Mouse (Mus musculus) adrenal gland, postnatal 36 days (tissue): ENCODE measurements around the gene Kcnma1. TPM values are rescaled to one million over a fixed set of nuclear protein-coding genes. Genes with fewer than 3 reads are reported as not detected.

ENCODE experiments used
- DNase-seq, 2 experiments: peaks; one replicate each; pipeline ENCODE4 v3.0.0; 2021; ENCODE audit warnings: mixed read lengths in 1 of 2
- total RNA-seq, 2 experiments: library from RNA; stranded (reverse); gene quantifications; 2 replicates each; pipeline ENCODE4 v1.2.3; 2021

Gene Kcnma1
- total RNA-seq, 2 experiments from 2014 or later: 46.0 to 72.9 TPM

DNA sequence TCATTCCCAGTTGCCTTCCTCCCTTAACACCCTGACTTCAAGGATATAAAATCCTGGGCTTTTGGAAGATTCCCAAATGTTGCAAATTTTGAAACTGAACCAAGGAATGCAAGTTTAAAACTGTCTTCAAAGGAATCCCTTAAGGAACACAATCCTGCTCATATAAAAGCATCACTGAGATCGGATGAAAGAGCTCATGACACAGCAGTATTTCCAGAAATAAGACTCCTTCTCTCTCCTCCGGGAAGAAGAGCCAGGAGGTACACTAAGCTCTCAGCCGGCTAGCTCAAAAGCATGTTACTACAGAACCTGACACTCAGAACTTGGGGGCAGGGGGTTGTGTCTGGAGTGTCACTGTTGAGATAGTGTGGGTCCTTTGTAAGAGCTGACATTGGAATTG lies 325.8 kb downstream of the Kcnma1 start:
- no peak for DNase-seq

DNA sequence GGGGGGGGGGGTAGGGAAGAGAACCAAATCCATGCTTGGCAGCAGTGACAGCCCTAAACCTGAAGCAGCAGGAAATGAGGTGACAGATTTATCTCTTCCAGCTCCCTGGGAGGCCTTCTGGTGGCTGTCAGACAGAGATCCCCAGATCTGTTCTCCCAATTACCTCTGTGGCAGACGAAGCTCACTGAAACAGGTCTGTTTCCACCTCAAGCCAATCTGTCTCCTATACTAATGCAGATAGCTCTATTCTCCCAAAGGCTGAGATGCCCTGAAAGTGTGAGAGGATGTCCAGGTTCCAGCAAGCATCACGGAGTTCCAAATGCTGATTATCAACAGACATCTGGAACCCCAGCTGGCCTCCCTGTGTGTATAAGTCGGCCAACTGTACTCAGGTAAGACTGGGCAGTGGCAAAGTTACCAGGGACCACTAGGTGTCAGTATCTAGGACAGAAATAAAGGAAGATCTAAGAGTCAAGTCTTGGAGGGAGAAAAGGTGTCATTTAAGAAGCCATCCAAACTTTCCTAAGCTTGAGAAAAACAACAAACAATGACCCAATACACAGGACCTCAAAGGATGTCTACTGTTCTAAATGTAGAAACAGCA lies 329.7 kb downstream of the Kcnma1 start:
- DNase-seq: no peak

DNA sequence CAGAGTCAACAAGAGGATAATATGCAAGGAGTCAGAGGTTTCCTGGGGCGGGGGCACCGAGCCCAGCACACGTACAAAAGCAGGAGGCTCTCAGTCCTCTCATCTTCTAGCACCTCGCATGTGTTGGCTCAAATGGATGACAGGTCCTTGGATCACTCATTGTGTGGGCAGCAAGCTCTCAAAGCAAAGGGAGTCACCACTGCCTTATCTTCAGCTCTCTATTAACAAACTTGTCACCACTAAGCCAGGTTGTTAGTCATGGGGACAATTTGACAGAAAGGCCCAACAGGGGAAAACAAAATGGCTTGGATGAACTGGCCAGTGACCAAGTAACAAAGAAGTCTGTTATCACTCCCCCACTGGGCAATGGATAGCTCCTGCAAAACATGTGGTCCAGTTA lies 331.5 kb downstream of the Kcnma1 start:
- no peak for DNase-seq

DNA sequence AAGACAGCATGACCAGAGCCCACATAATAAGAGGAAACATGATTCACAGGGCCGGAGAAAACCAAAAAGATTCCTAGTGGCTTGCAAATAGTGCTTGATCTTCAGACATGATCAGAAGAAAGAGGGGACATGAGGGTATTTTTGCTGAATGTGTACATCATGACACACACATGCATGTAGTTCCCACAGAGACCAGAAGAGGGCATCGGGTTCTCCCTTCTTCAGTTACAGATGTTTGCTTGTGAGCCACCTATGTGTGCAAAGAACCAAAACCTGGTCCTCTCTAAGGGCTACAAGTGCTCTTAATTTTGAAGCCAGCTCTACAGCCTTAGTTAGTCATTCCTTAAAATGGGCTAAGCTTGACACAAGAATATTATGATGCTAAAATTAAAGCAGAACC lies 334.9 kb downstream of the Kcnma1 start:
- peak; percentile 19 to 23 for DNase-seq

DNA sequence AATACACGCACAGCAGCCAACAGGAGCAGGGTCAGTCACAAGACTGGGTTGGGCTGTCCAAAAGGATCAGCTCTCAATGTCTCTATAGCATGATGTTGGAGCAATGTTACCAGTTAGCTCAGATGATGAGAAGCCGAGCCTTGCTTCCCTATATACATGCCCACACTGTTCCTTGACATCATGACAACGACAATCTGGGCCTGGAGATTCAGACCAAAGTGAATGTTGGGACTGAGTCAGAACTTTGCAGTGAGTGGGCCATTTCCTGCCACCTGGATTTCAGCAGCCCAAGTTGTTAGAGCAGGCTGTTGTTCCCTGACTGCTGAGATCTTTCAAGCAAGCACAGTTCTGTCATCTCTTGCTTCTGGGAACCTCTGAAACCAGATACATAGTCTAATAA lies 347.9 kb downstream of the Kcnma1 start:
- DNase-seq: no peak

DNA sequence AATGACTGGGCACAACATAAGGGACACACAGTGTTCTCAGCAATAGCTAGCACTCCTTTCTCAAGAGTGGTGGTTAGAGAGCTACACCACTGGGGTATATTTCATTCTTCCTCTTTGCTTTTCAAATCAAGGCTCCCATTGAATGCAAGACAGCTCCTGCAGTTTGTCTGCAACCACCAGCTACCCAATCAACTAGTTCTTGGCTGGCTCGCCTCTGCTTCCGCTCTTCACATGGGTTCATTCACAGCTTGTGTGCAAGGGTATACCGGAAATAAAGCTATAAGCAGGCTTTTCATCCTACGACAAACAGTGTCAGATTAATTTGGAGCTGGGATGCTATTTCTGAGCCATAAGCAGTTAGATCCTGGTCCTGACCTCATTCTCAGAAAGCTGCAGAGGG lies 362.6 kb downstream of the Kcnma1 start:
- DNase-seq: no peak

DNA sequence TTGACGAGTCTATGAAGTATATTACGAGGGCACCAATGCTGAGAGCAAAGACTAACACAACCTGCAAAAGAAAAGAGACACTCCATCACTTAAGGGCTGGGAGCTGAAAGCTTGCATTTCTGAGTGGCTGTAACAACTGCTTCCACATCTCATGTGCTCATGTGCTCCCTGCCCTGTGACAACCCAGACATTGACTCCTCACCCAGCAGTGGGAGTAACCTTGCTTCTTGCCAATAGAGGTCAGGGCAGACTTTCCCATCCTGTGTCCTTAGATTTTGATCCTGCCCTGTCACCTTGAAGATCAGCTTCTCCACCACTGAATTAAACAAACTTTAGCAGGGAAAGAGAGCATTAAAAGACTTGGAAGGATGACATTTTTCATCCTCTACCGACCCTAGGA lies 364.2 kb downstream of the Kcnma1 start:
- DNase-seq: peak; percentile 31 to 45

DNA sequence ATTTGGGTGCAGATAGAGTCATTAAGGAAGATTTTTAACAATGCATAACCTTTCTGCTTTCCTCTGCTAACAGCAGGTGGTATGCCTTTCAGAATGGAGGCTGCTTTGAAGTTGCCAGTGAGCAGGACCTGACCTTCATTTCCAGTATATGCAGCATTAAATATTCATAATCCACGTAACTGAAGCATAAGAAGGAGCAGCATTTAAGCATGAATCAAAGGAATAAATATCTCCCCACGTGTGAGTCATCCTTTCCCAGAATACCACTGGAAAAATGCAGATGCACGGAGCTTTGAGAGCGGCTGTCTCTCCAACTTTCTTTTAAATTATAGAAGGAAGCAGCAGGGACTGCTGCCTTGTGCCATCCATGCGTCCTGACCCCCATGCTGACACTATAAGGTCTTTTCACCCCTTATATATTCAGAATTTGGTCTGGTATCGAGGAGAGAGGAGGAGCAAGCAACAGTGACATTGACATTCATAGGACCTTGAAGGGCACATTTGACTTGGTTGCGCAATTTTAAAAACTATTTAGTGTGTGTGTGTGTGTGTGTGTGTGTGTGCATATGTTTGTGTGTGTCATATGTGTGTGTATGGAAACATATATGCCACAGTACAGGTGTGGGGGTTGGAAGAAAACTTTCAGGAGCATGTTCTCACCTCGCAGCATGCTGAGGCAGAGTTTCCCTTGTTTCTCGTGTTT lies 368.8 kb downstream of the Kcnma1 start:
- peak; percentile 7 to 31 for DNase-seq

DNA sequence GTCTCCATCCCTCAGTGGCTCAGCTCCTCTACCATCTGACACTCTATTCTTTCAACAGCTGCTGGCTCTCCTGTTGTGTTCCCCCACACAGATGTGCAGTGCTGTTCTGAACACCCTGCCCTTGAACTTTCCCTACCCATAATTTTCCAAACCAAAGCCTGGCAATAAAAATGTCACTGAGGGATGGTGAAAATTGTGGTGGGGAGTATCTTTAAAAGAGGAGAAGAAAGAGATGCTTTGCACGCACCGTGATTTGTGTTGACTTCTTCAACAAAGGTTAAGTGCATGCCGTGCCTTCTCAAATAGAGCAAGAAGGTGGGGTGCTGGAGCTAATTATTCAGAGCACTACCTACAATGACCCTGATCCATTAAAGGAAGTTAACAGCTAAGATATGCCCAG lies 371.1 kb downstream of the Kcnma1 start:
- peak; percentile 15 to 21 for DNase-seq

DNA sequence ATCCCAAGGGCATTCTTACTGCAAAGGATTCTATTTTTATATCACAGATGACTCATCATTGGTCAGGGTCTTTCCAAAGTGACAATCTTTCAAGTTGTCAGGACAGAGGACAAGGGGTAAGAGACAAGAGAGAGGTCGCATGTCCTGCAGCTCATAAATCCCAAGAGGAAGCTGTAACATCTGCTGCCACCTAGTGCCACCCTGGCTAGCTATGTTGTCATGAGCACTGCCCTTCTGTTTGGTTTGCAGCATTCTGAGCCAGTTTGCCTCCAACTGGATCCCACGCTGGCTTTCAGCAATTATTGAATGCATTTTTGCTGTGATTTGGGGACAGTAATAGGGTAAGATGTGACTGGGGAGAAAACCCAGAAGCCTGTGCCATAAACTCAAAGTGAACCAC lies 373.6 kb downstream of the Kcnma1 start:
- peak; percentile 52 to 72 for DNase-seq

DNA sequence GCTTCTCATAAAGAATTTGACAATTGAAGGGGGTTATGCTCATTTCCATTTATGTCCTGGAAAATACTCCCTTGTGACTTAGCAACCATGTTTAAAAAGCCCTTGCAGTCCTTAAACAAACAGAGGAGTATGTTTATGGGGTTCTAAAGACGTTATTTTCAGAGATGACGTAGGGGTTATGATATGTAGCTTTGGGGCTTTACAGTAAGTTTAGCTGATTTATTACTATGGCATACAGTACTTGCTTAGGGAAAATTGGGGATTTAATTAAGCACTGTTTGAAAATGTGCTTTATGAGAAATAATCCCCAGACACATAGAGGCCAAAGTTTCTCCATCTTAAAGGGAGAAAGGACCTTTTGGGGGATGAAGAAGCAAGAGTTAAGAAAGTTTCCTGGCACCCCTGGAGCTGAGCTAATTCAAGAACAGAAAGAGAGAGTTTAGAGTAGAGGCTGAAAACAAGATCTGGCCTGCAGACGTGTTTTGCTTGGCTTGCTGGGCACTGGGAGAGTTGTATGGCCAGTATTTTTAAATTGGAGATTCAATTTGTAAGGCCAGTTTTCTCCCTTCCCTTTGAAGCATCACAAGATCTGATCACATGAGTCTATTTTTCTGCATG lies 376.1 kb downstream of the Kcnma1 start:
- no peak for DNase-seq

DNA sequence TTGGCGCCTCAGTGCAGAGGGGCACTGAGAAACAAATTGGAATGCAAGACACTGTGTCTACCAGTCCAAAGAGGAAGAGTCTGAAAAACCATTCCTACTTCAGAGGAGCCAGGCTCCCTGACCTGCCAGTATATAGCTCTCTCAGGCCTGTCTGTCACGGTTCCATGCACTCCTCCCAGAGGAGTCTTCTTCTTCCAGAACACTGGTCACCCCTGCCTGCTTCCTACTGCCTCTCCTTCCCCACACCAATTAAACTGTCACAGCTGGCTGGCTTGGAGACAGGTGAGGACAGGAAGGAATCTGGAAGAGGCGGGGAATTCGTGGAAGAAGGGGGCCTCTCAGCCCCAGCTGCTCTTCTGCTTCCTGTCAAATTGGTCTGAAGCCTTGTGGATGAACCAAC lies 378.4 kb downstream of the Kcnma1 start:
- DNase-seq: no peak

DNA sequence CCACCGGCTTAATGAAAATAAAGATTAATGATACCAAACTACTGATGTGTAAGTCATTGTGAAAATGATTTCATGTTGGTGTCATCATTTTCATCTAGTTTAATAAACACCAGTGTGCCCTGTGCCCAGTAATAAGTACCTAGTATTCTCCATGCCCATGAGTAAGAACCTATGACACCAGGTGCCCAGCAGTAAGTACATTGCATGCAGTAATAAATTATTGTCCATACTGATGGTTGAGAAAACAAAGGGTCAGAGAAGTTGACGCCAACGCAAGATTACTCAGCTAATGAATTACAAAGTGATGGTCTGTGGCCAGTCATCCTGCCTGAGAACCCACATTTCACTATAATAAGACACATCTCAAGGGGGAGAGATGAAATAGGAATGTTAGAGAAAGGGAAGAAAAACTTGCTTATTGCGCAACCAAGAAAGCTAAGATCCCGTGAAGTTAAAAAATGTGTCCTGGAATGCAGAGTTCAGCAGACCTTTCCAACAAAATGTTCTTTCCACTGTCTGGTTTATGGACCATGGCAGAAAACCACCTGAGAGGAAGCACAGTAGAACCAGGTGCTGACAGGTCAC lies 381.2 kb downstream of the Kcnma1 start:
- no peak for DNase-seq

DNA sequence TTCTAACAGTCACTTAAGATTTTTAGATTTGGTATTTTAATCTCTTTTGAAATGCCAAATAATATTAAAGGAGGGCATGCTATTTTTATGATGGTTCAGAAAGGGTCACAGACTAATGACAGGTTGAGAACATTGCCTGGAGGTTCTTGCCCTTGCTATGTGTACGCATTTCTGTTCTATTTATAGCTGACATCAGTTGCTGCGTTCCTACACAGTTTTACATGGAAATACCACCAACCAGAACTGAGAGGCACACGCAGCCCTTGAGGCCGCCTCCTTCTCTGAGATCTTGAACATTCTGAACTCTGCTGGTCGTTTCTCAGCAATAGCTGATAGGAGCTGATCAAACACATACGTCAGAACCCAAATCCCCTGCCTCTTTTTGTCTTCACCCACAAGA lies 387.4 kb downstream of the Kcnma1 start:
- no peak for DNase-seq

DNA sequence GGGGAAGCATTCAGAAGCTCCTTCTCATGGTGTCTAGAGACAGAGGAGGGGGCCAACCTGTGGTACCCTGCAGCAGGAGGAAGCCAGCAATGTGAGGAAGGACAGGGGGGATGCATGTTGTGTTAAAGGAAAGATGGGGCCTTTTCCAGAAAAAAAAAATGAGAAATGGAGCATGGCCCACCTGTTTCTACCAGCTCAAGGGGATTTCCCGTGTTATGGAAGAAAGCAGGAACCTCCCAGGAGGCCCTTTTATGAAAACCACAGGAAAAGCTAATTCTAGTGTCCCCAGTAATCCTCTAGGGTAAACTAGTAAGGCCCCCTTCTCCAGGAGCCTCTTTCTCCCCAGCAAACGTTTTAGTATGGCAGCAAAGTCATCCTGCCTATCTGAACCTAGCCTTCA lies 388.2 kb downstream of the Kcnma1 start:
- DNase-seq: no peak

DNA sequence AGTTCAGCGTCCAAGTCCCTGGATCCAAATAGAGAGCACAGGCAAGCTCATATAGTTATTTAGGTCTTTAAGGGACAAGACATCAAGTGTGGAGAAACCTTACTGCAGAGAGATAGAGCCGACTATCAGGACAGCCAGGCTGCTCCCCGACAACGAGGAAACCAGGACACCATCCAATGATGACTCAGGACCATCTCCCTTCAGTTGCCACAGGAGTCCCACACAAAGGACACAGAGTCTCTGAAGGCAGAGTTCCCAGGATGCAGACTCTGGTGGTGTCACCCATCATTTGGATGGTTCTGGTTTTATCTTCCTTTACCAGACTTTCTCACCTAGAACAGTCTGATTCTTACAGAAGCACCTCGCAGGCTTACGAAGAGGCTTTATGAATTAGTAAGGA lies 388.9 kb downstream of the Kcnma1 start:
- no peak for DNase-seq

DNA sequence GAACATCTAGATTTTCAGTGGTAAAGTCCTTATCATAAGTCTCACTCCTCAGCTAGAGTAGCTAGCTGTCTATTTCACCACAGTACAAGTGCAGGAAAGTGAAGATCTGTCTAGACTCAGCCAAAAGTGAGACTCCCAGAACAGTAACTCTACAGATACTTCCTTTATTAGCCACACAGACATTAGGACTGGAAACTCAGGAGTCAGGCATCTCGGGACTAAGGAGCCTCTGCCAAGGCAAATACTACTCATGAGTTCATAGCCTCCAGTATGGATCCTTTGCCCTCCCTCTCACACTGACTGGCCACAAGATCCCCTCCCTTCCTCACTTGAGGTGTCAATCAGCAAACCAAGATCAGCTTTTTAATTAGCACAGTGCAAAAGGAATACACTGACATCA lies 389.8 kb downstream of the Kcnma1 start:
- DNase-seq: no peak

DNA sequence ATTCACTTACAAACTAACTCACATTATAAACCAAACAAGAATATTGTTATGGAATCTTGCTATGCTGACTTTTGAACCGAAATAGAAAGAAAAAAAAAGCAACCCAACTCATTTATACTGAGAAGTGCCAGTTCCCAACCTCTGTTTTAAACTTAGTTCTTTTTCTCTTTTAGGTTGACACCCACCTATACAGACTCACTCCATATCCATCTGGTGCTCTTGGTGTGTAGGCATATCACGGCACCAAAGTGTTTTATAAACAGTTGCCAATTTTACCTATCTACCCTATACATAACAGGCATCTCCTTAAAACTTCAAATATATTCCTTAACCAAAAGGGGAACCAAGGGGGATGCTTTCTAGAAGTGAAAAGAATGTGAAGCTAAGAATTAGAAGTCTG lies 393.6 kb downstream of the Kcnma1 start:
- DNase-seq: no peak

DNA sequence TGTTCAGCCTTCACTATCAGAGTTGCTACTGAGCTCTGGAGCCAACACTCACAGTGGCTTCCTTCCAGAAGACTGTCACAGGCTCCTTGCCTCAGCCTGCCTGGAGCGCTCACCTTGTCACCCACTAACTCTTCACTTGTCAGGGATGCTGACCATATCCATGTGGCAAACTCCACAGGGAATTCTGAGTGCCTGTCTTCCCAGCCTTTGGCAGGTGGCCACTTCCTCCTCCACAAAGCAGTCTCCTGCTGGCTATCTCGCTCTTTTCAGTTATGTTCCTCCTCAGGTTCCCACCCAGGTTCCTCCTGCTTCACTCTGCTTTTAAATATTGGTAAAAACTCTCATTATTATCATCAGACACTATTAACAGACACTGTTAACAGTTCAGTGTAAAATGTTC lies 395.3 kb downstream of the Kcnma1 start:
- DNase-seq: no peak

DNA sequence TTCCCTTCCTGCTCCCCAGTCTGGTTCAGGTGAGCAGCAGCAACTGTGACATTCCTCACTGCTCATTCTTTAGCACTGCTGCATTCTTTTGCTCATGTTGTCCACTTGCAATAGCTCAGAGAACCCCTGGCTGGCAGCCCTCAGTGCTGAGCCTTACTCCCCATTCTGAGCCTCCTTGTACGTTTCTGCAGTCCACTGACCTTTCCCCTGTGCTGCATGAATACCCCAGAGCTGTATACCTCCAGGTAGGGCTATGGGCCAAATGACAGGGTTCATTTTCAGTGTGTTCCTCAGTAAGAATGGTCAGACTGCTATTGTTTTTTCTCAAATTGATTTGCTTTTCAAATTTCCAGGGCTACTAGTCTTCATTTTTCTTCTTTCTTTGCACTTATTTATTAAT lies 396.2 kb downstream of the Kcnma1 start:
- no peak for DNase-seq

DNA sequence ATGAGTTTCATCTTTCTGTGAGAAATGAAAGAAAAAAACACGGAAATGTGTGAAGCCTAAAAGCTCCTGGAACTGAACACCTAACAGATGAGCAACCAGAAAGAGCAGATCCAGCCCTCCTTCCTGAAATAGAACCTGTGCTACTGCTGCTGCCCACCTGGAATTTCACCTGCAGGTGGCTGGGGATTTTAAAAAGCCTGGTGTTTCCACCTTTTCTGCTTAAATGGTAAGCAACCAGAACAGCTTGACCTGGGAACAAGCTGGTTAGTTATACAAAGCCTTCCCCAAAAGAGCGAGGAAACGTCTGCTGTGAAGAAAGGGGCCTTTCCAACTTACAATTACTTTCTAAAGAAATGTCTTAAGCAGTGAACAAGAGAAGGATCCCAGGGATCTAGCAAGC lies 404.2 kb downstream of the Kcnma1 start:
- no peak for DNase-seq

DNA sequence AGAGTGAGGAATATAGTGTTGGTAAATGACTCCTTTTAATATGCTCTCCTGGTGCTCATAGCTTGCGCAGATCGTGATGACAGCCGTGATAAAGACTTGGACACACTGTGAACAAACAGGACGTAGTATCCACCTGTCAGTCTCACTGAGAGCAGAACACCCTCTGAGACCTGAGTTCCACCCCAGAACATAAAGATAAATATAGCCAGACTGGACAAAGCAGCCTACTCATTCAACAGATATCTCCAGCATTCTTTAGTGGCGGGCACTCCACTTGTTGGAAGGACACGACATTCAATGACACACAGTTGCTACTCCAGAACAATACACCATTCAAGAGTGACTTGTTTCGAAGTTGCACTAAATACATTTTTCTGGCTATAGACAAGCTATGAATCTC lies 408.6 kb downstream of the Kcnma1 start:
- DNase-seq: no peak

DNA sequence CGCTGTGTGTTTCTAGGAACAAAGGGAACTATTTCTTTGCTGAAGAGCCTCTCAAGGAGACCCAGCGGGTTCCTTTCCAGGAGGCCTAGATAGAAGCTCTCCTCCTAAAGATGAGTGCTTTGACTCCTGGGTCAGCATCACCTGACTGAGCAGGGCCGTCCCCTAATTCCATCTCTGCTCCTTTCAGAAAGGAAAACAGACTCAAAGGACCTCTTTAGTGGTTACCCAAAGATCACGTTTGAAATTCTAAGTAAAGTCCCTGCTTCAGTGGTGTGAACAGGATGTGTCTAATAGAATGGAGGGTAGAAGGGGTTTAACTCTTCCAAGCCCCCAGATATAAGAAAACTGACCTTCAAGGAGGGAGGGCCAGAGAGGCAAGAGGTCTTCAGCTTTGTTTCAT lies 411.4 kb downstream of the Kcnma1 start:
- no peak for DNase-seq

DNA sequence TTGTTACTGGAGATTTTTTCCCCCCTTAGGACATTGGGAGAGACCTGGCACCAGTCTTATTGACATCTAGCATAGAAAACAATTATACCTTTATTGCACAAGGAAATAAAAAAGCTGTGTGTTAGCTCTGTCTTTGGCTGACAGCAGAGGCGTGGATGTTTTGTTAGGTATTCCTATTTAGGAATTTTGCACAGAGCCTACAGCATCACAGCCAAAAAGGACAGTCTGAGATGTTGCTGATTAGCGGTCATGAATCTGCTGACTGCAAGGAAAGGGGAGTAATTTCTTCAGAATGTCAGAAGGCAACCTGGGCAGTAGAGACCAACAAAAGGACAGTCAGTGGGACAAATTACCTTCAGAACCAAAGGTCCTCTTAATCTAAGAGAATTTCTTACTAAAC lies 412.2 kb downstream of the Kcnma1 start:
- DNase-seq: no peak
